Mouse (Mus musculus) intestine, embryonic 16.5 days (tissue): ENCODE data around the gene Chil4. TPM values are rescaled to one million over a fixed set of nuclear protein-coding genes. Genes with fewer than 3 reads are reported as not detected.
"Not testable (repeated sequence)": the region's sequence is repeated elsewhere in the genome, so short reads cannot be mapped to it uniquely, and the experiment has no call there.

Source experiments
- ATAC-seq: fragments of 200-750 bp; cut with Nextera tagmentation; 2 replicates; pipeline ENCODE4 v1.8.0; 2017; ENCODE audit warnings: moderate TSS enrichment, moderate library complexity
- H3K27ac ChIP-seq: fragments of 300-500 bp; sonication (generic); 2 replicates; pipeline ENCODE4 v1.5.1; 2014; ENCODE audit warnings: mild to moderate bottlenecking, low read length
- H3K27me3 ChIP-seq: fragments of 300-500 bp; sonication (generic); replicated peaks from 2 replicates; pipeline ENCODE4 v1.6.1; 2014; ENCODE audit warnings: low read length, control low read depth, mixed read lengths; ENCODE audit not compliant: control insufficient read depth, insufficient read depth
- H3K36me3 ChIP-seq: fragments of 300-500 bp; sonication (generic); 2 replicates; pipeline ENCODE4 v1.6.1; 2014; ENCODE audit warnings: low read length, control low read depth; ENCODE audit not compliant: control insufficient read depth, insufficient read depth
- H3K4me1 ChIP-seq: fragments of 300-500 bp; sonication (generic); 2 replicates; pipeline ENCODE4 v1.6.1; 2014; ENCODE audit warnings: low read length, control low read depth, mixed read lengths; ENCODE audit not compliant: control insufficient read depth, insufficient read depth
- H3K4me2 ChIP-seq: fragments of 300-500 bp; sonication (generic); 2 replicates; pipeline ENCODE4 v1.6.1; 2014; ENCODE audit warnings: low read depth, low read length, control low read depth
- H3K4me3 ChIP-seq: fragments of 300-500 bp; sonication (generic); 2 replicates; pipeline ENCODE4 v1.5.1; 2014; ENCODE audit warnings: mild to moderate bottlenecking, low read length
- H3K9ac ChIP-seq: fragments of 300-500 bp; sonication (generic); 2 replicates; pipeline ENCODE4 v1.6.1; 2014; ENCODE audit warnings: low read depth, low read length
- H3K9me3 ChIP-seq: fragments of 300-500 bp; sonication (generic); 2 replicates; pipeline ENCODE4 v1.6.1; 2016; ENCODE audit warnings: low read length, control low read depth; ENCODE audit not compliant: control insufficient read depth
- WGBS: fragments of 180-500 bp; shearing (Covaris S2); extraction: QIAGEN DNeasy Blood & Tissue Kit; methylation state at CpG from one replicate; pipeline ENCODE4 v1.1.7; 2014; 5-methylcytosine and 5-hydroxymethylcytosine counted together
- polyA plus RNA-seq: library from polyadenylated mRNA; unstranded; fragments of >200 nt; fragmentation: Nextera tagmentation; extraction: Ambion mirVana; gene quantifications from 2 replicates; pipeline ENCODE4 v1.2.1, GENCODE M21; 2015

Gene Chil4
- polyA plus RNA-seq, result not detected in 2 replicates

DNA sequence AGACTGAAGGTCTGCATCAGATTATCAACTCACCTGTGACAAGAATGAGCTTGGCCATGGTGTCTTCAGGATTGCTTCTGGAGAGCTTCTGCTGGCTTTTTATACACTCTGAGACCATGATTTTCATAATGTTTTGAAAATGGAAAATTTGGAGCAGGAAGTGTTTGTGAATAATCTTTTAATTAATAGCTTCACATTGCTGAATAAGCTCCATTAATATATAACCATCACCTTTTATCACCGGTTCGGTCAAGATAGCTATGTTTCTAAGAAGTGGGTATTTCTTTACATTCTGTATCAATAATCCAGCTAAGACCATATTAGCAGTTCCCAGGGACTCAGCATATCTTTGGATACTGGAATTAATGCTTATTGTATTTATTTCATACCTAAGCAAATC, at the start of gene Chil4:
TSS of gene Chil4 (minus strand) at position 101 of the 400 bp plus-strand sequence.
- Histone ChIP-seq H3K9me3 (no peaks in the 10 kb centered on the region), H3K4me3 (no peak within 1 kb of the TSS), H3K9ac (no peak within 1 kb of the TSS), H3K4me2 (no peak within 1 kb of the TSS), H3K27me3 (no peaks in the 10 kb centered on the region), H3K4me1 (no peaks in the 10 kb centered on the region), H3K27ac (no peak within 1 kb of the TSS), H3K36me3 (no peaks in the 10 kb centered on the region)
- WGBS, result 90% methylated on average over 2 of the region's 2 CpGs
- ATAC-seq, result no peak

DNA sequence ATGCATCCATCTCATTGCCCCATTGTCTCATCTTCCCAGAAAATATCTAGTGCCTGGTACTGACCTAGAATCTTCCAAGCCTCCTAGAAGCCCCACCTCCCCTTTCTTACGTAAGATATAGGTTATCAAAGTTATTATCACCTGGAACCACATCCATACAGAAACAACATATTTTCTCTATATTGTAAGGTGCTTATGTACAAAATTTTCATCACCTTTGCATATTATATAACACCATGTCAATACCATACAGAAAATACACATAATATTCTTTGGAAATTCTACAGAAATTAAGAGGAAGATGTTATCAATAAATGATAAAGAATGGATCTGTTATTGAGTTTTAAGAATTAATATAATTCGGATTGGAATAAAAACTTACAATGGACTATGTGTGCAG, 46.5 kb upstream of the Chil4 start:
- H3K36me3 ChIP-seq, result no peaks in the 10 kb centered on the region
- no peak overlapping the region for H3K27ac ChIP-seq
- no peaks in the 10 kb centered on the region for H3K27me3 ChIP-seq
- H3K4me2 ChIP-seq, result no peak overlapping the region
- 0 out of 2 replicates have a peak, but pooled peaks cover 4% of the 10 kb centered on the region for H3K9me3 ChIP-seq
- H3K9ac ChIP-seq, result no peak overlapping the region
- 79% methylated on average over 2 of the region's 2 CpGs for WGBS
- no peak for ATAC-seq
- H3K4me1 ChIP-seq, result no peaks in the 10 kb centered on the region
- no peak overlapping the region for H3K4me3 ChIP-seq

DNA sequence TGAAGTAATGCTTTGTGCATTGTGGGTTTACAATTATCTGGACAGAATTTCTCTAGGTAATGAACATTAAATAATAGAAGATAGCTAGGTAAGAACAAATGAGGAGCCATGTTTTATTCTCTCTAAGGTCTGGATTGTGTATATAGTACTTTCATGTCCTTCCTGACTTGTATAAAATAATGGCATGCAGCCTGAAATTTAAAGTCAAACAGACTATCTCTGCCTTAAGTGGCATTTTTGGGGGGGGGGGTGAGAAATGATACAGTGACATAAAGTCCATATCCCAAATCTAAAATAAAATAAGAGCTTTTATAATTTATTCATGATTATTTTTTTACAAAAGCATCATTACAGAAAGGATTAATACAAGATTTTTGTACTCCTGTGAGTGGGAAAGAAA, 45.5 kb upstream of the Chil4 start:
- Histone ChIP-seq H3K9me3 (0 out of 2 replicates have a peak, but pooled peaks cover 4% of the 10 kb centered on the region), H3K27me3 (no peaks in the 10 kb centered on the region), H3K4me3 (no peak overlapping the region), H3K27ac (no peak overlapping the region), H3K9ac (no peak overlapping the region), H3K36me3 (no peaks in the 10 kb centered on the region), H3K4me2 (no peak overlapping the region), H3K4me1 (no peaks in the 10 kb centered on the region)
- ATAC-seq, result no peak

DNA sequence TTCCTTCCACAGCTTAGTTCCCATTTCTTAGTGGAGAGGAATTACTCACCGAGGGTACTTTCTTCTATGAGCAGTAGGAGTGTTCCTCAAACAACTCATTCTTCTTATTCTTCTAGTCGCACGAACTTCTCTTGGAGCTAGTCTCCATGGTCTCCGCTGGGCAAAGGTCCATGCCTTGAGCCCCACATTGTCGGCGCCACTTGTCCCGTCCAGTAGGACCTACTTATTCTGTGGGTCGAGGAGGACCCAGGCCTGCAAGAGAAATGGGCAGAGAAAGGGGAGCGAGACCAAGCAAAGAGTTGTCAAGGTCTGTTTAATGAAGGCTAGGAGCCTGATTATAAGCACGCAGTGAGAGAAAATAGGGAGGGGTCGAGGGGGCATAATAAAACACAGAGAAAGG, 37.8 kb upstream of the Chil4 start:
- not testable (repeated sequence) for H3K4me2 ChIP-seq, H3K9ac ChIP-seq, ATAC-seq, H3K36me3 ChIP-seq, H3K4me1 ChIP-seq, H3K9me3 ChIP-seq, H3K27me3 ChIP-seq, H3K4me3 ChIP-seq, H3K27ac ChIP-seq
- WGBS, result 89% methylated on average over 11 of the region's 11 CpGs

DNA sequence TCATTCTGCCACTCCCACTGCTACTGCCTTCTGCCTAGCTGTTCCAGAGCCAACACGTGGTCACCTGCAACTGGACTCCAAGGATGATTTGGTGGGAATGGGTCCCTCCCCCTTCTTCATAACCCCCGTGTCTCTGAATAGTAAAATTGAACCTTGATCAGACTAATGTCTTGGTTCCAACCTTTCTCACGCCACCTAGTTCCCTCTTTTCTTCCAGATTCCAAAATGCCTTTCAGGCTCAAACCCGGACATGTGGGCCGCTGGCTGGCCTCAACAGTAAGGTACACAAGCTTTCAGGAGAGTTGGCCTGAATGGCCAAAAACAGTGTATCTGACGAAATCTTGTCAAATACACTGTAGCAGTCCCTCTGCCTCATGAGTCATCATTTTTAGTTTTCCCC, 33.4 kb upstream of the Chil4 start:
- H3K4me3 ChIP-seq, result no peak overlapping the region
- H3K4me2 ChIP-seq, result no peak overlapping the region
- WGBS, result 80% methylated on average over 6 of the region's 6 CpGs
- no peaks in the 10 kb centered on the region for H3K27me3 ChIP-seq
- ATAC-seq, result no peak
- no peak overlapping the region for H3K9ac ChIP-seq
- no peaks in the 10 kb centered on the region for H3K4me1 ChIP-seq
- no peak overlapping the region for H3K27ac ChIP-seq
- no peaks in the 10 kb centered on the region for H3K36me3 ChIP-seq
- peaks cover 8% of the 10 kb centered on the region for H3K9me3 ChIP-seq

DNA sequence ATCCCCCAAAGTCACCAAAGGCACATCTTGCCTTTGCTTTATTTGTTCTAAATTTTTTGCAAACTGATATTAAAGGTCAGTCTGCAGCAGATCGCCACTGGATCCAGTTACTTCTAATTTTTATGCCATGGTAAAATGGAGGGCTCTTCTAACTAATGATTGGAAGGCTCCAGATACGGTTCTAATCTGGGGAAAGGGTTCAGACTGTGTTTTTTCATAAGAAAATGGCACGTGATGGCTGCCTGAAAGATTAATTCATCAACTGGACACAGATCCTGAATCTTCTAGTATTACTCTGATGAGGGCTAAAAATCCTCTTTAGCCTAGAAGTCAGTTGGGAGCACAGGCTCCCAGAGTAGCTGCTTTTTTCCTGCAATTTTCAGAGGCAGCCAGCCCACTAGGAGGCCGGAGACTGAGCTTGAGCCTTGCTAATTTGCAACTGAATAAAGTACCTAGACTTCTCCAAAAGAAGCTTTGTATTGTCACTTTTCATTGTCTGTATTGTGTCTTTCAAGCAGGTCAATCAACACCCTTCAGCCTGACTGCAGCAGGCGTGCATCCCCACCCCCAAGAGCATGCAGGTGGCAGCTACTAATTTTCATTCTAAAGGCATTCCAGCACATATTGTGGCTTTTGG, 31.6 kb upstream of the Chil4 start:
- H3K9me3 ChIP-seq, result peaks cover 16% of the 10 kb centered on the region
- 73% methylated on average over 5 of the region's 5 CpGs for WGBS
- not testable (repeated sequence) for H3K4me2 ChIP-seq, H3K9ac ChIP-seq, H3K27ac ChIP-seq, ATAC-seq, H3K4me1 ChIP-seq, H3K36me3 ChIP-seq, H3K4me3 ChIP-seq, H3K27me3 ChIP-seq

DNA sequence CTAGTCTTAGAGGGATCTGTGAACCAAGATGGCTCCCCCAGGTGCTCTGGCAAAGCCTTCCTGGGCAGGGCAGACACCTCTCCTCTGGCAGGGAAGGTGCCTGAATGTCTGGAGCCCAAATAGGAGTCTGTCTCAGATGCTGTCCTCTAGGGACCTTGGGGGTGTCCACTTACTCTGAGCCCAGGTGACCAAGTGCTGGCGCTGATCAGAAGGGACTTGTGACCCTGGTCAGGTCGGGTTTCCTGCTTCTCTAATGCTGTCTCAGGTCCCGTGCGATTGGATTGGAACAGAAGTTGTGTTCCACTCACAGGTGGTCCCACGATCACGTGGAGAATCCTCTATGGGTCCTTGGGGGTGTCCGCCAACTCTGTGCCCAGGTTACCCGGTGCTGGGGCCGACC, 28.1 kb upstream of the Chil4 start:
- H3K4me3 ChIP-seq, H3K27me3 ChIP-seq, ATAC-seq, H3K36me3 ChIP-seq, H3K9ac ChIP-seq, H3K27ac ChIP-seq, H3K4me2 ChIP-seq, H3K4me1 ChIP-seq: not testable (repeated sequence)
- peaks cover 11% of the 10 kb centered on the region for H3K9me3 ChIP-seq
- 85% methylated on average over 9 of the region's 9 CpGs for WGBS

DNA sequence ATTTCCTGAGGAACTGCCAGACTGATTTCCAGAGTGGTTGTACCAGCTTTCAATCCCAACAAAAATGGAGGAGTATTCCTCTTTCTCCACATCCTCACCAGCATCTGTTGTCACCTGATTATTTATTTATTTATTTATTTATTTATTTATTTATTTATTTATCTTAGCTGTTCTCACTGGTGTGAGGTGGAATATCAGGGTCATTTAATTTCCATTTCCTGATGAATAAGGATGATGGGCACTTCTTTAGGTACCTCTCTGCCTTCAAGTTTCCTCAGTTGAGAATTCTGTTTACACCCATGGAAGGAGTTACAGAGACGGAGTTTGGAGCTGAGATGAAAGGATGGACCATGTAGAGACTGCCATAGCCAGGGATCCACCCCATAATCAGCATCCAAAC, 20.9 kb upstream of the Chil4 start:
- not testable (repeated sequence) for H3K4me3 ChIP-seq, H3K4me2 ChIP-seq, H3K9me3 ChIP-seq, H3K36me3 ChIP-seq, H3K9ac ChIP-seq, H3K27me3 ChIP-seq, ATAC-seq, H3K4me1 ChIP-seq, H3K27ac ChIP-seq
- 88% methylated on average over 1 of the region's 1 CpGs for WGBS

DNA sequence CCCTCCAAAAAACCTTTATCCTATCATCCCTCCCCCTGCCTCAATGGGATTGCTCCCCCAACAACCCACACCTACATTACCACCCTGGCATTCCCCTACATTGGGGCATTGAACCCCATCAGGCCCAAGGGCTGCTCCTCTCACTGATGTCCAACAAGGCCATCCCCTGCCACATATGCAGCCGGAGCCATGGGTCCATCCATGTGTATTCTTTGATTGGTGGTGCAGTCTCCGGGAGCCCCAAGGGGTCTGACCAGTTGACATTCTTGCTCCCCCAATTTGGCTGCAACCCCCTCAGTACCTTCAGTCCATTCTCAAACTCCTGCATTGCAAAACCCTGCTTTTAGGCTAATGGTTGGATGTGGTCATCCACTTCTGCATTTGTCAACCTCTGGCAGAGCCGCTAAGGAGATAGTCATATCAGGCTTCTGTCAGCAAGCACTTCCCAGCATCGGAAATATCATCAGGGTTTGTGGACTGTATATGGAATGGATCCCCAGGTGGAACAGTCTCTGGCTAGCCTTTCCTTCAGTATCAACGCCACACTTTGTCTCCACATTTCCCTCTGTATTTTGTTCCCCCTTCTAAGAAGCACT, 20.0 kb upstream of the Chil4 start:
- Histone ChIP-seq H3K4me3 (no peak overlapping the region), H3K27ac (no peak overlapping the region), H3K9me3 (0 out of 2 replicates have a peak, but pooled peaks cover 5% of the 10 kb centered on the region), H3K4me1 (no peaks in the 10 kb centered on the region), H3K36me3 (no peaks in the 10 kb centered on the region), H3K9ac (no peak overlapping the region), H3K27me3 (no peaks in the 10 kb centered on the region), H3K4me2 (no peak overlapping the region)
- no peak for ATAC-seq
- 92% methylated on average over 5 of the region's 5 CpGs for WGBS

DNA sequence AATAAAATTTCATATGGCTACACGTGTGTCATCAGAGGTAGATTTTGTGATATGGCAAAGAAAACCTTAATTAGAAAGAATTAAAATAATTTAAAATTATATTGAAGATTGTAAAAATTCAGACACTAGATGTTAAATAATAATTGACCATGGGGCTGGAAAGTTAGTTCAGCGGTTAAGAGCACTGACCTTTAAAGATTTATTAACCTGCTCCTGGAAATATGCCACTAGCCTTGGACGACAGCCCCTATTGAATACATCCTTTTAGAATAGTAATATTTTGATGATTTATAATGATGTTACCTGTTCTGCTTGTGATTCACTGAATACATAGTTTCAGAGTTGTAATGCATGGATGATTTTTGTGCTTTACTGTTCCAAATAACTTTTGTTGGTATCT, 4.1 kb upstream of the Chil4 start:
- H3K36me3 ChIP-seq, ATAC-seq, H3K9me3 ChIP-seq, H3K27me3 ChIP-seq, H3K27ac ChIP-seq, H3K4me1 ChIP-seq, H3K4me3 ChIP-seq, H3K4me2 ChIP-seq, H3K9ac ChIP-seq: not testable (repeated sequence)
- WGBS, result 59% methylated on average over 3 of the region's 3 CpGs
